Mouse (Mus musculus): ENCODE results near the gene Vpreb1.

DNA sequence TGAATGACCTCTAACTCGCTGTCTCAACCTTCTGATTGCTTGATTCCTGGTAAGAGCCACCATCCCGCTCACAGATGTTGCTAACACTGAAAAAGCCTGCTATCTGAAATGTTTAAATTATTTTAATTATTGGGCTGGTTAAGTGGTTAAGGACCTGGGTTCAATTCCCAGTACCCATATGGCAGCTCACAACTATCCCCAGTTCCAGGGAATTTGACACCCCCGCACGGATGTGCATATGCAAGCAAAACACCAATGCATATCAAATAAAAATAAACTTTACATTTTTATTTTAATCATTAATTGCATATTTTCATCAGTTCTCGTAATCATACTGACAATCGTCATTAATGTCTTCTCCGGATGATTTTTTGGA, 414 bp downstream of the Vpreb1 start:
- TF ChIP-seq POLR2A (IDR thresholded peaks at IDR 0.05; ENCODE audit: control insufficient read depth, low read depth, low read length) (no peak), CTCF (IDR thresholded peaks at IDR 0.05; ENCODE audit: control insufficient read depth, insufficient read depth, insufficient replicate concordance, low read depth, low read length) (no peak)
